Mouse (Mus musculus) mouse embryonic stem cell (cell line): ENCODE results near the gene Gcn1l1.

Experiments used
- in situ Hi-C, 2 experiments: fragments of 300-500 bp; cut with MboI; formaldehyde crosslinking; loops; 1 replicate in 1 of 2; 3 replicates in 1 of 2; pipeline ENCODE4 v1.14.3; 2019 to 2020; ENCODE audit warnings: low sequenced_read_pairs in 2 of 2, low pct_unique_long_range_greater_than_20kb in 1 of 2, mixed read lengths in 1 of 2; ENCODE audit not compliant: unreplicated experiment in 1 of 2

The Gcn1l1 gene

DNA sequence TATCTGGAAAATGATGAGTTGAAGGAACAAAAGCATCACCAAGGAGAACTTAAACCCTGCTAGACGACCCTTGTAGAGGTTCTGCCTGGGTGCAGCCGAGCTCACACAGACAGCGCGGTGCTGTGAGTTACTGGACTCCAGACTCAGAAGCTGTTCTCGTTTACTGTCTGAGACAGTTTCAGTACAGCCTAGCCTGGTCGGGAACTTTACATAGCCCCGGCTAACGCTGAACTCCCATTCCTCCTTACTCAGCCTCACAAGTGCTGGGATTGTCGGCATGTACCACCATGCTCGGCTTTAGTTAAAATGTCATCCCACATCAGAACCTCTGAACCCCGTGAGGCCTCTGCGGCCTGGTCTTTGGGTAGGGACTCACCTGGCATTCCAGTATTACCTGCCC lies 103.9 kb downstream of the Gcn1l1 start:
- in situ Hi-C loops, result no loop called here

DNA sequence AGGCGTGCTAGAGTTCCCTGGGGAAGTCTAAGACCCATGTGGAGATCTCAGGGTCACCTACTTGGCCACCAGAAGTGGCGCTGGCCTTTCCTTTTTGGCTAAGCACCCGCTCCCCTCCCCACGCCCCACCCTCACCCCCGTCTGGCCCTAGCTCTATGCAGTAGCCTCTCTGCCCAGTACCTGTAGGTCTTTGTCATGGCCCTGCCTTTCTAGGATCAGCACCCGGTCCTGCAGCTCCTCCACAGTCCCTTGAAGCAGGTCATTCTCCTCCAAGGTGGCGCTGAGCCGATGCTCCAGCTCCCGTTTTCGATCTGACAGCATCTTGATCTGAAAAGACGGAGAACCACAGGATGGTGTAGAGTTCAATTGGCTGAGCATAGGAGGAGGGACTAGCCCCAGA lies 104.9 kb downstream of the Gcn1l1 start:
- in situ Hi-C loops, result no loop called here

DNA sequence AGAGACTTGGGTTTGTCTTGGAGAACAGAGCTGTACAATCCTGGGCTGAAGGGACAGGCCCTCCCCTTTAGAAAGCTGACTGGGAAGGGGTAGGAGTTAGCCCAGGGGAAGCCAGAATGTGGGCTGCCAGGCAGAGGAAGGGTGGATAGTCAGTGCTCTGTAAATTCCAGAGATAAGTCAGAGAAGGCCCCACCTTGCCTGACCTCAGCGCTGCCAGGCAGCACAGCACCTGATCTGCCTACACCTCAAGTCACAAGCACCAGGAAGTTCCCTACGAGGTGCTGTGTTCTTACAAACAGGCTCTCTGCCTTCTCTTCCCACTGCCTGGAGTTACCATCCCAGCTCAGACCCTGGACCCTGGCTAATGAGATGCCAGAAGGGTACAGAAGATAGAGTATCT lies 105.4 kb downstream of the Gcn1l1 start:
- in situ Hi-C loops, result no loop called here

DNA sequence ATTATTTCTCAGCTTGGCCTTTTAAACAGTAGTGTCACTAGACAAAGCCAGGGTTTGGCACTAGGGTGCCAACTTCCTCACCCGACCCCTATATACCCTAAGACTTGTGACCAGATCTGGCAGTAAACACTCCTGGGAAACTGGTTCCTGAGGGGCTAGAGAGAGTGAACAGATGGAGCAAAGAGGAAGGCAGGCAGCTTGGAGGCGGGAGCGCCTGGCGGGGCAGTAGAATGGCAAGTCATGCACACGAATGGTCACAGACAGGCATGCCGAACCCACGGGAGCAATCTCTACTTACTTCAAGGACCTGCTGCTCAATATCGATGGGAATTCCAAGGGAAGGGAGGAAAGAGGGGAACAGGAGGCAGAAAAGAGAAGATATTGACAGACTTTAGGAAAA lies 106.8 kb downstream of the Gcn1l1 start:
- in situ Hi-C loops, result no loop called here
